Mouse (Mus musculus) liver, embryonic 13.5 days (tissue): Measurements from ENCODE around the gene Smarca4. TPM values are rescaled to one million over a fixed set of nuclear protein-coding genes. Genes with fewer than 3 reads are reported as not detected.

Experiments used
- ATAC-seq: fragments of 200-750 bp; cut with Nextera tagmentation; 2 replicates; pipeline ENCODE4 v1.8.0; 2017; ENCODE audit warnings: low read depth, mild to moderate bottlenecking, moderate number of reproducible peaks, moderate library complexity
- DNase-seq: peaks from one replicate; pipeline ENCODE4 v3.0.0; 2022
- H3K27ac ChIP-seq: fragments of 300-500 bp; sonication (generic); 2 replicates; pipeline ENCODE4 v1.5.1; 2015; ENCODE audit warnings: moderate library complexity, mild to moderate bottlenecking, inconsistent platforms
- H3K27me3 ChIP-seq: fragments of 300-500 bp; sonication (generic); 2 replicates; pipeline ENCODE4 v1.6.1; 2015; ENCODE audit warnings: mild to moderate bottlenecking, inconsistent platforms
- H3K36me3 ChIP-seq: fragments of 300-500 bp; sonication (generic); 2 replicates; pipeline ENCODE4 v1.6.1; 2015; ENCODE audit warnings: mild to moderate bottlenecking, inconsistent platforms
- H3K4me1 ChIP-seq: fragments of 300-500 bp; sonication (generic); replicated peaks from 2 replicates; pipeline ENCODE4 v1.6.1; 2015; ENCODE audit warnings: inconsistent platforms
- H3K4me2 ChIP-seq: fragments of 300-500 bp; sonication (generic); 2 replicates; pipeline ENCODE4 v1.6.1; 2015; ENCODE audit warnings: inconsistent platforms, mild to moderate bottlenecking, moderate library complexity
- H3K4me3 ChIP-seq: fragments of 300-500 bp; sonication (generic); replicated peaks from 2 replicates; pipeline ENCODE4 v1.5.1; 2015; ENCODE audit warnings: mild to moderate bottlenecking, inconsistent platforms
- H3K9ac ChIP-seq: fragments of 300-500 bp; sonication (generic); 2 replicates; pipeline ENCODE4 v1.6.1; 2015; ENCODE audit warnings: mild to moderate bottlenecking, inconsistent platforms
- H3K9me3 ChIP-seq: fragments of 300-500 bp; sonication (generic); replicated peaks from 2 replicates; pipeline ENCODE4 v1.6.1; 2016; ENCODE audit warnings: inconsistent platforms
- WGBS: fragments of 180-500 bp; shearing (Covaris S2); methylation state at CpG from one replicate; pipeline ENCODE4 v1.1.7; 2015; ENCODE audit not compliant: insufficient replicate concordance; 5-methylcytosine and 5-hydroxymethylcytosine counted together
- polyA plus RNA-seq: library from polyadenylated mRNA; unstranded; fragments of >200 nt; fragmentation: Nextera tagmentation; extraction: Ambion mirVana; gene quantifications from 2 replicates; pipeline ENCODE4 v1.2.1, GENCODE M21; 2015

Gene Smarca4
- polyA plus RNA-seq, 1 experiment from 2014 or later: 26.5 TPM

GRCm38 (mm10) chr9:21601722-21602399 lies 14.1 kb upstream of the Smarca4 start:
- ATAC-seq: peak; percentile 34; the same call in 1 of the 2 replicates
- no peak overlapping the region for H3K27ac ChIP-seq
- 50% methylated on average over 10 of the region's 10 CpGs for WGBS
- H3K9me3 ChIP-seq: no peaks in the 10 kb centered on the region
- no peak overlapping the region for H3K9ac ChIP-seq
- peaks cover 25% of the 10 kb centered on the region for H3K4me1 ChIP-seq
- H3K4me2 ChIP-seq: no peak overlapping the region
- H3K36me3 ChIP-seq: no peaks in the 10 kb centered on the region; the same call in 1 of the 2 replicates
- H3K4me3 ChIP-seq: no peak overlapping the region
- peak; percentile 51 for DNase-seq
- no peaks in the 10 kb centered on the region for H3K27me3 ChIP-seq

GRCm38 (mm10) chr9:21604119-21604518 lies 11.8 kb upstream of the Smarca4 start:
- ATAC-seq (no peak), DNase-seq (no peak)
- Histone ChIP-seq H3K9me3 (no peaks in the 10 kb centered on the region), H3K4me1 (peaks cover 25% of the 10 kb centered on the region), H3K4me3 (no peak overlapping the region), H3K36me3 (no peaks in the 10 kb centered on the region), H3K27me3 (no peaks in the 10 kb centered on the region), H3K27ac (no peak overlapping the region), H3K9ac (no peak overlapping the region), H3K4me2 (no peak overlapping the region)
- 58% methylated on average over 5 of the region's 5 CpGs for WGBS

- H3K4me1 ChIP-seq: peaks cover 10% of the 10 kb centered on the region
- H3K4me2 ChIP-seq: no peak overlapping the region
- no peak overlapping the region for H3K4me3 ChIP-seq
- no peaks in the 10 kb centered on the region for H3K9me3 ChIP-seq
- no peaks in the 10 kb centered on the region for H3K27me3 ChIP-seq
- no peak overlapping the region for H3K9ac ChIP-seq
- ATAC-seq (no peak), DNase-seq (no peak)
- WGBS: 74% methylated on average over 5 of the region's 5 CpGs
- no peaks in the 10 kb centered on the region for H3K36me3 ChIP-seq
- no peak overlapping the region for H3K27ac ChIP-seq
Observed at GRCm38 (mm10) chr9:21605865-21606264, 10.1 kb upstream of the Smarca4 start.

DNA sequence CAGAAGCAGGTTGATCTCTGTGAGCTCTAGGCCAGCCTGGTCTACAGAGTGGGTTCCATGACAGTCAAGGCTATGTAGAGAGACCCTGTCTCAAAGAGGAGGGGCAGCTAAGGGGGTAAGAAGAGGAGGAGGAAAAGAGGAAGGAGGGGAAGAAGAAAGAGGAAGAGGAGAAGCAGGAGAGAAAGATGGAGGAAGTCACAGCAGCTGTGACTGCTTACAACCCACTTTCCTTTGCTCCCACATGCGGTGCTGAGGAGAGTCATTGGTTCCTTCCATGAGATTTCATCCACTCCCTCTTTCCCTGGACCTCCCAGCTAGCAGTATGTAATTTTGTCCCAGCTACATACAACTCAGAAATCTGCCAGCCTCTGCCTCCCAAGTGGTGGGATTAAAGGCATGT lies 9.3 kb upstream of the Smarca4 start:
- 30% methylated on average over 1 of the region's 1 CpGs for WGBS

GRCm38 (mm10) chr9:21609861-21610260 lies 6.1 kb upstream of the Smarca4 start:
- ATAC-seq: peak; percentile 50; the same call in 1 of the 2 replicates
- WGBS: 69% methylated on average over 1 of the region's 1 CpGs
- Histone ChIP-seq H3K4me3 (no peak overlapping the region), H3K4me2 (no peak overlapping the region), H3K4me1 (peaks cover 10% of the 10 kb centered on the region), H3K9ac (no peak overlapping the region), H3K27me3 (no peaks in the 10 kb centered on the region), H3K27ac (no peak overlapping the region), H3K36me3 (no peaks in the 10 kb centered on the region), H3K9me3 (no peaks in the 10 kb centered on the region)
- DNase-seq: no peak

More for the DNA sequence above, 9.3 kb upstream of the Smarca4 start:
- Histone ChIP-seq H3K27ac (no peak overlapping the region; the same call in 1 of the 2 replicates), H3K4me3 (no peak overlapping the region), H3K4me2 (no peak overlapping the region), H3K36me3 (no peaks in the 10 kb centered on the region), H3K27me3 (no peaks in the 10 kb centered on the region), H3K4me1 (peaks cover 3% of the 10 kb centered on the region; the same call in 1 of the 2 replicates), H3K9ac (no peak overlapping the region), H3K9me3 (no peaks in the 10 kb centered on the region)
- ATAC-seq (no peak), DNase-seq (no peak)

DNA sequence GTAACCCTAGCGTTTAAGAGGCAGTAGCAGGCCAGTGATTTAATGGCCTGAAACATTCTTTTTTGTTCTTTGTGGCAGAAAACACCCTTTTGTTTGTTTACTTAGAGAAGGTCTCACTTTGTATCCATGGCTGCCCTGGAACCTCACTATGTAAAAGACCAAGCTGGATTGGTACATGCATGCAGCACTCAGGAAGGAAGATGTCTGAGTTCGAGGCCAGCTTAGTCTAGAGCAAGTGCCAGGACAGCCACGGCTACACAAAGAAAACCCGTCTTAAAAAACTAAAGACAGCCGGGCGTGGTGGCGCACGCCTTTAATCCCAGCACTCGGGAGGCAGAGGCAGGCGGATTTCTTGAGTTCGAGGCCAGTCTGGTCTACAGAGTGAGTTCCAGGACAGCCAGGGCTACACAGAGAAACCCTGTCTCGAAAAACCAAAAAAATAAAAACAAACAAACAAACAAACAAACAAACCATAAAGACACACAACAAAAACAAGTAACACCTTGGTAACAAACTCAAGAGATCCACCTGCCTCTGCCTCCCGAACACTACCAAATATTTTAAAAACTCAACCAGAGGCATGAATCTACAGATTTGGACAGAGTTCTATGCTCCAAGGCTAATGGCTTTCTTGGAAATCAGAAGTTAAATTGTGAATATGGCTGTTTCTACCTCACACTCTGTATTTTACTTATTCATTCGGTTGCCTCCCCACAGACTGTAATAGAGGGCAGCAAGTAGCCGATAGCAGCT lies 929 bp upstream of the Smarca4 start:
- peak overlapping the region; percentile 89 for H3K27ac ChIP-seq
- DNase-seq (no peak), ATAC-seq (no peak)
- peaks cover 8% of the 10 kb centered on the region for H3K36me3 ChIP-seq
- peak overlapping the region; percentile 92 for H3K4me3 ChIP-seq
- WGBS: 59% methylated on average over 15 of the region's 15 CpGs
- H3K9ac ChIP-seq: peak overlapping the region; percentile 94
- no peaks in the 10 kb centered on the region for H3K27me3 ChIP-seq
- peaks cover 38% of the 10 kb centered on the region for H3K4me1 ChIP-seq
- H3K9me3 ChIP-seq: no peaks in the 10 kb centered on the region
- H3K4me2 ChIP-seq: peak overlapping the region; percentile 85

DNA sequence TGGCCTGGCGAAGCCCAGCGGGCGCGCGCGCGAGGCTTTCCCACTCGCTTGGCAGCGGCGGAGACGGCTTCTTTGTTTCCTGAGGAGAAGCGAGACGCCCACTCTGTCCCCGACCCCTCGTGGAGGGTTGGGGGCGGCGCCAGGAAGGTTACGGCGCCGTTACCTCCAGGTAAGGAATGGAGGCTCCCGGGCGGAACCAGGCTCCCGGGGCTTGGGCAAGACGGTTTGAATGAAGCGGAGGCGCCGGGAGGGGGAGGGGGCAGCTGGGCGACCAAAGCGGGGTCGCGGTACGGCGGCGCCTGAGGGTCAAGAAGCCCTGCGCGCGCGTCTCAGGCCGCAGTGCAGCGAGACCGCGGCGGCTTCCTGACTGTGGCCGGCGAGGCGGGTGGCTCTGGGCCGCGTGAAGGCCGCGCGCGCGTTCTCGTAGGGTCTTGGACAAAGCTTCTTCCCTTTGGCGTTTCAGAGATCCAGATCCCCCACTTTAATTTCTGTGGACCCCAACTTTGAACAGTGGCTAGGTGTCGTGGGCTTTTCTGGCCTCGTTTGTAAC lies 338 bp downstream of the Smarca4 start:
- H3K36me3 ChIP-seq: peaks cover 8% of the 10 kb centered on the region
- H3K27me3 ChIP-seq: no peaks in the 10 kb centered on the region
- H3K4me2 ChIP-seq: peak overlapping the region; percentile 85
- no peaks in the 10 kb centered on the region for H3K9me3 ChIP-seq
- peak overlapping the region; percentile 89 for H3K27ac ChIP-seq
- DNase-seq (peak; percentile 67), ATAC-seq (peak; percentile 66)
- peak overlapping the region; percentile 94 for H3K9ac ChIP-seq
- under 1% methylated on average over 57 of the region's 57 CpGs for WGBS
- peaks cover 45% of the 10 kb centered on the region for H3K4me1 ChIP-seq
- H3K4me3 ChIP-seq: peak overlapping the region; percentile 92

GRCm38 (mm10) chr9:21617066-21617465 lies 1.1 kb downstream of the Smarca4 start:
- DNase-seq (peak; percentile 28), ATAC-seq (no peak)
- H3K27ac ChIP-seq: peak overlapping the region; percentile 89
- H3K27me3 ChIP-seq: no peaks in the 10 kb centered on the region
- peak overlapping the region; percentile 92 for H3K4me3 ChIP-seq
- H3K36me3 ChIP-seq: peaks cover 13% of the 10 kb centered on the region
- WGBS: 2% methylated on average over 10 of the region's 10 CpGs
- peak overlapping the region; percentile 85 for H3K4me2 ChIP-seq
- peaks cover 52% of the 10 kb centered on the region for H3K4me1 ChIP-seq
- no peaks in the 10 kb centered on the region for H3K9me3 ChIP-seq
- H3K9ac ChIP-seq: peak overlapping the region; percentile 94

DNA sequence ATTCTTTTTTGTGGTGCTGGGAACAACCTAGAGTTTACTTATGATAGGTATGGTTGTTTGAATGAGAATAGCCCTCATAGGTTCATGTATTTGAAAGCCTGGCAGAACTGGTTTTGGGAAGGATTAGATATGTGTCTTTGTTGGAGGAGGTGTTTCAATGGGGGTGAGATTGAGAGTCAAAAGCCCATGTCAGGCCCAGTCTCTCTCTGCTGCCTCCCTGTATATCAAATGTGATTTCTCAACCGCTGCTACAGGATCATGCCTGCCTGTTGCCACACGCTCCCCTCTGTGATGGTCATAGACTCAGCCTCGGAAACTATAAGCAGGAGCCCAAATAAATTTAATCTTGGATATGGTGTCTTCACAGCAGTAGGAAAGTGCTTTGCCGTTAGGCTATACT lies 4.3 kb downstream of the Smarca4 start:
- no peak overlapping the region for H3K4me2 ChIP-seq
- H3K9ac ChIP-seq: no peak overlapping the region
- DNase-seq (no peak), ATAC-seq (no peak)
- H3K27me3 ChIP-seq: no peaks in the 10 kb centered on the region
- no peak overlapping the region for H3K4me3 ChIP-seq
- peaks cover 66% of the 10 kb centered on the region for H3K4me1 ChIP-seq
- H3K27ac ChIP-seq: 0 out of 2 replicates have a peak overlapping the region, but pooled peaks have one; percentile 26
- peaks cover 15% of the 10 kb centered on the region for H3K36me3 ChIP-seq
- no peaks in the 10 kb centered on the region for H3K9me3 ChIP-seq
- 84% methylated on average over 4 of the region's 4 CpGs for WGBS

- Histone ChIP-seq H3K27ac (no peak overlapping the region), H3K36me3 (peaks cover 18% of the 10 kb centered on the region), H3K4me2 (no peak overlapping the region), H3K4me3 (no peak overlapping the region), H3K9me3 (no peaks in the 10 kb centered on the region), H3K9ac (no peak overlapping the region), H3K27me3 (no peaks in the 10 kb centered on the region), H3K4me1 (peaks cover 60% of the 10 kb centered on the region)
- ATAC-seq (peak; percentile 66; the same call in 1 of the 2 replicates), DNase-seq (no peak)
- 69% methylated on average over 1 of the region's 1 CpGs for WGBS
Observed at GRCm38 (mm10) chr9:21622676-21623075, 6.7 kb downstream of the Smarca4 start.
